8 mouse cellular contexts compared by ENCODE assay signal in genomic region chr17:83351601-83352413, GRCm38 (mm10). TPM values are rescaled to one million over a fixed set of nuclear protein-coding genes. Genes with fewer than 3 reads are reported as not detected.
DNase-seq lines count a peak whose midpoint lies in the region; ATAC-seq lines count a peak whose summit lies in the region.

No protein-coding gene starts in this region.

- no peaks in the 10 kb centered on the region for H3K27me3 ChIP-seq in forebrain, embryonic 11.5 days (ENCODE audit: control insufficient read depth, insufficient read depth, low read length)
- H3K27me3 ChIP-seq in midbrain, embryonic 15.5 days (replicated peaks), result no peaks in the 10 kb centered on the region

- peak overlapping the region; percentile 70 for H3K4me2 ChIP-seq in forebrain, embryonic 11.5 days (ENCODE audit: low read depth, low read length, severe bottlenecking)
- peak overlapping the region; percentile 57 for H3K4me2 ChIP-seq in midbrain, embryonic 15.5 days

- WGBS in forebrain, embryonic 11.5 days, result 17% methylated on average over 13 of the region's 13 CpGs
- WGBS in midbrain, embryonic 15.5 days, result 9% methylated on average over 13 of the region's 13 CpGs

- H3K9ac ChIP-seq in forebrain, embryonic 11.5 days (ENCODE audit: low read length), result peak overlapping the region; percentile 88
- H3K9ac ChIP-seq in midbrain, embryonic 15.5 days, result peak overlapping the region; percentile 74

- no peak overlapping the region for H3K27ac ChIP-seq in forebrain, embryonic 11.5 days (ENCODE audit: low read depth, low read length)
- H3K27ac ChIP-seq in midbrain, embryonic 15.5 days, result peak overlapping the region; percentile 90; the same call in 1 of the 2 replicates

- peak overlapping the region; percentile 89 for H3K4me3 ChIP-seq in forebrain, embryonic 11.5 days (ENCODE audit: low read depth, low read length)
- H3K4me3 ChIP-seq in midbrain, embryonic 15.5 days, result peak overlapping the region; percentile 91

- no peaks in the 10 kb centered on the region for H3K36me3 ChIP-seq in forebrain, embryonic 11.5 days (ENCODE audit: control insufficient read depth, insufficient read depth, low read length)
- no peaks in the 10 kb centered on the region for H3K36me3 ChIP-seq in midbrain, embryonic 15.5 days (replicated peaks)

- H3K4me1 ChIP-seq in forebrain, embryonic 11.5 days (replicated peaks; ENCODE audit: control insufficient read depth, insufficient read depth, low read length), result no peaks in the 10 kb centered on the region
- H3K4me1 ChIP-seq in midbrain, embryonic 15.5 days, result peaks cover 17% of the 10 kb centered on the region

- peak; percentile 9 for DNase-seq in layer of hippocampus, adult 9-10 months (ENCODE audit: low spot score)
- DNase-seq in layer of hippocampus, adult 9-11 months, result no peak
- peak; percentile 79 for DNase-seq in MEL-GATA-1-ER (ENCODE audit: extremely low read depth, low read depth)
- no peak for DNase-seq in forebrain, embryonic 11.5 days (ENCODE audit: low spot score)
- DNase-seq in induced T-regulatory cell, adult 2 months (ENCODE audit: low read depth), result peak; percentile 62
- no peak for DNase-seq in left cerebral cortex, adult 18-20 months (ENCODE audit: low spot score in 2 of 2)
- DNase-seq in urinary bladder, postnatal 14 days (ENCODE audit: low spot score), result no peak

- no peak; the same call in 1 of the 2 replicates for ATAC-seq in forebrain, embryonic 11.5 days (replicated peaks; ENCODE audit: low FRiP score)
- 0 out of 2 replicates have a peak, but pooled peaks have one; percentile 15 for ATAC-seq in midbrain, embryonic 15.5 days (replicated peaks)

- no peaks in the 10 kb centered on the region for H3K9me3 ChIP-seq in forebrain, embryonic 11.5 days (ENCODE audit: control insufficient read depth, low read length)
- H3K9me3 ChIP-seq in midbrain, embryonic 15.5 days, result no peaks in the 10 kb centered on the region

RNA-seq across cellular contexts. Expression of gene Eml4, which starts 1.1 kb away (rescaled TPM):
- 48.1 and 49.3 TPM in 2 replicates for polyA plus RNA-seq in forebrain, embryonic 11.5 days (2014; fragmentation: Nextera tagmentation; extraction: Ambion mirVana)
- 34.0 and 35.2 TPM in 2 replicates for polyA plus RNA-seq in midbrain, embryonic 15.5 days (2015; fragmentation: Nextera tagmentation; extraction: Ambion mirVana)
- 10 to 100 TPM; 19.8 to 22.7 TPM for total RNA-seq in left cerebral cortex, adult 18-20 months (2021)

Comparison
In these comparisons a context has a peak if more than half of its experiments do, and no peak if none do; other contexts are left out.
1. DNase-seq: peak in layer of hippocampus, adult 9-10 months (single experiment), MEL-GATA-1-ER (single experiment) and induced T-regulatory cell, adult 2 months (single experiment); none in layer of hippocampus, adult 9-11 months (single experiment), forebrain, embryonic 11.5 days (single experiment), left cerebral cortex, adult 18-20 months (0 of 2) and urinary bladder, postnatal 14 days (single experiment).